Mouse (Mus musculus) midbrain, embryonic 16.5 days (tissue): ENCODE results near the gene Aco1. TPM values are rescaled to one million over a fixed set of nuclear protein-coding genes. Genes with fewer than 3 reads are reported as not detected.

Experiments used
- ATAC-seq: fragments of 200-750 bp; cut with Nextera tagmentation; 2 replicates; pipeline ENCODE4 v1.8.0; 2017; ENCODE audit warnings: moderate TSS enrichment
- H3K27ac ChIP-seq: fragments of 300-500 bp; sonication (generic); 2 replicates; pipeline ENCODE4 v1.5.1; 2014; ENCODE audit warnings: mild to moderate bottlenecking, low read length, mixed read lengths
- H3K27me3 ChIP-seq: fragments of 300-500 bp; sonication (generic); 2 replicates; pipeline ENCODE4 v1.6.1; 2014; ENCODE audit warnings: low read depth, low read length, mixed read lengths; ENCODE audit not compliant: control insufficient read depth, insufficient read depth
- H3K36me3 ChIP-seq: fragments of 300-500 bp; sonication (generic); 2 replicates; pipeline ENCODE4 v1.6.1; 2014; ENCODE audit warnings: mild to moderate bottlenecking, low read length, moderate library complexity, mixed read lengths; ENCODE audit not compliant: control insufficient read depth, insufficient read depth
- H3K4me1 ChIP-seq: fragments of 300-500 bp; sonication (generic); 2 replicates; pipeline ENCODE4 v1.6.1; 2014; ENCODE audit warnings: mild to moderate bottlenecking, low read length, mixed read lengths; ENCODE audit not compliant: control insufficient read depth, insufficient read depth
- H3K4me2 ChIP-seq: fragments of 300-500 bp; sonication (generic); 2 replicates; pipeline ENCODE4 v1.6.1; 2014; ENCODE audit warnings: mild to moderate bottlenecking, low read length, mixed read lengths
- H3K4me3 ChIP-seq: fragments of 300-500 bp; sonication (generic); 2 replicates; pipeline ENCODE4 v1.5.1; 2014; ENCODE audit warnings: low read depth, mild to moderate bottlenecking, low read length, moderate library complexity, mixed read lengths
- H3K9ac ChIP-seq: fragments of 300-500 bp; sonication (generic); 2 replicates; pipeline ENCODE4 v1.6.1; 2014; ENCODE audit warnings: low read depth, low read length, mixed read lengths
- H3K9me3 ChIP-seq: fragments of 300-500 bp; sonication (generic); replicated peaks from 2 replicates; pipeline ENCODE4 v1.6.1; 2014; ENCODE audit warnings: mild to moderate bottlenecking, low read length, mixed read lengths; ENCODE audit not compliant: control insufficient read depth, poor library complexity, severe bottlenecking
- WGBS: fragments of 180-500 bp; shearing (Covaris S2); extraction: QIAGEN DNeasy Blood & Tissue Kit; methylation state at CpG from one replicate; pipeline ENCODE4 v1.1.7; 2014; 5-methylcytosine and 5-hydroxymethylcytosine counted together
- polyA plus RNA-seq: library from polyadenylated mRNA; unstranded; fragments of >200 nt; fragmentation: Nextera tagmentation; extraction: Ambion mirVana; gene quantifications from 2 replicates; pipeline ENCODE4 v1.2.1, GENCODE M21; 2015

The Aco1 gene
- polyA plus RNA-seq, 1 experiment from 2014 or later: 46.0 TPM

DNA sequence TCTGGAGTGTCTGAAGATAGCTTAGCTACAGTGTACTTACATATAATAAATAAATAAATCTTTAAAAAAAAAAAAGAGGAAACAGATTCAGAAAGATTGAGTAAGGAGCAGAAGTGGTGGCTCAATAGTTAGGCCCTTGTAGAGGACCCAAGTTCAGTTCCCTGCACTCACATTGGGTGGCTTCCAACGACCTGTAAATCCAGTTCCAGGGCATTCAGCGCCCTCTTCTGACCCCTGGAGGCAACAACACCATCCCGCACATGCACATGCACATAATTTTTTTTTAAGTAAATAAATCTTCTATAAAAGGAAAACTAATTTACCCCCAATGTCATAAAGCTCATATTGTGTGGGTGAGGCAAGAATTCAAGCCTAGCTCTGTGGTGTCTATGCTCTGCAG lies 75.0 kb downstream of the Aco1 start:
- no peak overlapping the region for H3K4me2 ChIP-seq
- H3K4me3 ChIP-seq: no peak overlapping the region
- H3K27me3 ChIP-seq: no peaks in the 10 kb centered on the region
- no peak overlapping the region for H3K27ac ChIP-seq
- no peak overlapping the region for H3K9ac ChIP-seq
- H3K4me1 ChIP-seq: no peaks in the 10 kb centered on the region
- no peaks in the 10 kb centered on the region for H3K36me3 ChIP-seq
- H3K9me3 ChIP-seq: no peaks in the 10 kb centered on the region
- WGBS: 62% methylated on average over 3 of the region's 3 CpGs
- no peak for ATAC-seq

DNA sequence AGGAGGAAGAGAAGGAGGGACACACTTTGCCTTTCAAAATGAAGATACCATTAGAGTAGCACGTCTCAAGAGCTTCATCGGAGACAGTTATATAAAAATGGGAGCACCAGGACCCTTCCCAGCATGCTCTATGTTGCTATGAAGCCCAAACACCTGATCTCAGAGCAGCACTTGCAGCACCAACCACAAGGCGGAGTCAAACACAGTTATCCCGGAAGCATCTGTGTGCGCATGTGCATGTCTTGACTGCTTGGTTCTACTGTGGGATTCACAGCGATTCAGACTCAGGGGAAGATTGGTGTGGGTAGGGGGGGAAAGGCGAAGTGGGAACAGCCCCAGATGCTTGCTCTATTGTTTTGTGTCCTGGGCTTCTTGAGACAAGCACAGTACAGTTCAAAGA lies 75.5 kb downstream of the Aco1 start:
- no peaks in the 10 kb centered on the region for H3K27me3 ChIP-seq
- no peaks in the 10 kb centered on the region for H3K9me3 ChIP-seq
- H3K4me2 ChIP-seq: no peak overlapping the region
- WGBS: 80% methylated on average over 7 of the region's 7 CpGs
- ATAC-seq: no peak
- H3K4me1 ChIP-seq: no peaks in the 10 kb centered on the region
- no peaks in the 10 kb centered on the region for H3K36me3 ChIP-seq
- H3K27ac ChIP-seq: no peak overlapping the region
- H3K4me3 ChIP-seq: no peak overlapping the region
- H3K9ac ChIP-seq: no peak overlapping the region

GRCm38 (mm10) chr4:40220437-40220836 lies 77.6 kb downstream of the Aco1 start:
- Histone ChIP-seq H3K4me2 (peak overlapping the region; percentile 23), H3K36me3 (no peaks in the 10 kb centered on the region), H3K27ac (no peak overlapping the region), H3K4me1 (no peaks in the 10 kb centered on the region), H3K9ac (0 out of 2 replicates have a peak overlapping the region, but pooled peaks have one; percentile 0), H3K9me3 (no peaks in the 10 kb centered on the region), H3K4me3 (no peak overlapping the region), H3K27me3 (no peaks in the 10 kb centered on the region)
- WGBS: 18% methylated on average over 12 of the region's 12 CpGs
- ATAC-seq: no peak

- no peak overlapping the region for H3K9ac ChIP-seq
- no peak overlapping the region for H3K27ac ChIP-seq
- H3K4me3 ChIP-seq: no peak overlapping the region
- H3K36me3 ChIP-seq: no peaks in the 10 kb centered on the region
- no peaks in the 10 kb centered on the region for H3K9me3 ChIP-seq
- WGBS: 46% methylated on average over 13 of the region's 14 CpGs
- H3K4me1 ChIP-seq: no peaks in the 10 kb centered on the region
- peak overlapping the region; percentile 23 for H3K4me2 ChIP-seq
- H3K27me3 ChIP-seq: no peaks in the 10 kb centered on the region
- no peak for ATAC-seq
Observed at GRCm38 (mm10) chr4:40221004-40221760, 78.3 kb downstream of the Aco1 start.

DNA sequence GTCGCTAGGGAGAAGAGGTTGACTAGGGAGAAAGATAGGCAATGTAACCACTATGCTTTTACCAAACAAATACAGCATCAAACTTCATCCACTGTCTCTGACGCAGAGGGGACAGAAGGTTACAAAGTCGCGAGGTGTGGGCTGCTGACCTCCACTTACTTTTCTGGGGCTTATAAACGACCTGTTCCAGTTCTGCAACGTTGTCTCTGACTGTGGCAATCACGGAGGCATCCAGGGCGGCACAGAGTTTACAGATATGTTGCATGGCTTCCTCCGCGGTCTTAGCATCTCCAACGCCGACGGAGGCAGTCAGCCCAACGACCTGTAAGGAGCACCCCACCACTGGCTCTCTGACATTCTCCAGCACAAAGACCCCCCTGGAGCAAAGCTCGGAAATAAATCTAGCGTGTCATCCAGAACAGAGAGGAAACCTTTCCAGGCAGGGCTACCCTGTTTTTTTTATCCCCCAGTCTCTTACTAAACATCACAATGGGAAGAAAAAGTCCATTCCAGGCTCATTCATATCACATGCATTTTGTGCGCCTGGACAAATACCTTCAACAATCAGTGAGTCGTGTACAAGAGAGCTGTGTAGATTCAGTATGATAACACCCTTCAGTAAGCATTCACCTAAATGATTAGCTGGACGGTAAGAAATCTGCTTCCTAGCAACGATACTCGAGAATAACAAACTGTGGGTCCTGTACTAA lies 79.2 kb downstream of the Aco1 start:
- Histone ChIP-seq H3K4me1 (no peaks in the 10 kb centered on the region), H3K9ac (no peak overlapping the region), H3K27me3 (no peaks in the 10 kb centered on the region), H3K4me2 (no peak overlapping the region), H3K4me3 (no peak overlapping the region), H3K27ac (no peak overlapping the region), H3K36me3 (no peaks in the 10 kb centered on the region), H3K9me3 (no peaks in the 10 kb centered on the region)
- ATAC-seq: no peak
- 36% methylated on average over 21 of the region's 21 CpGs for WGBS

GRCm38 (mm10) chr4:40226095-40226494 lies 83.2 kb downstream of the Aco1 start:
- Histone ChIP-seq H3K27ac (no peak overlapping the region), H3K36me3 (no peaks in the 10 kb centered on the region)
- ATAC-seq: no peak

GRCm38 (mm10) chr4:40227131-40227530 lies 84.2 kb downstream of the Aco1 start:
- Histone ChIP-seq H3K9ac (no peak overlapping the region), H3K27me3 (no peaks in the 10 kb centered on the region), H3K36me3 (no peaks in the 10 kb centered on the region), H3K9me3 (no peaks in the 10 kb centered on the region), H3K4me2 (no peak overlapping the region), H3K4me1 (no peaks in the 10 kb centered on the region), H3K27ac (no peak overlapping the region), H3K4me3 (no peak overlapping the region)
- 94% methylated on average over 11 of the region's 11 CpGs for WGBS
- no peak for ATAC-seq

More at GRCm38 (mm10) chr4:40226095-40226494, 83.2 kb downstream of the Aco1 start:
- H3K9me3 ChIP-seq: no peaks in the 10 kb centered on the region
- H3K4me3 ChIP-seq: no peak overlapping the region
- 74% methylated on average over 5 of the region's 5 CpGs for WGBS
- no peak overlapping the region for H3K4me2 ChIP-seq
- H3K27me3 ChIP-seq: no peaks in the 10 kb centered on the region
- H3K9ac ChIP-seq: no peak overlapping the region
- no peaks in the 10 kb centered on the region for H3K4me1 ChIP-seq

DNA sequence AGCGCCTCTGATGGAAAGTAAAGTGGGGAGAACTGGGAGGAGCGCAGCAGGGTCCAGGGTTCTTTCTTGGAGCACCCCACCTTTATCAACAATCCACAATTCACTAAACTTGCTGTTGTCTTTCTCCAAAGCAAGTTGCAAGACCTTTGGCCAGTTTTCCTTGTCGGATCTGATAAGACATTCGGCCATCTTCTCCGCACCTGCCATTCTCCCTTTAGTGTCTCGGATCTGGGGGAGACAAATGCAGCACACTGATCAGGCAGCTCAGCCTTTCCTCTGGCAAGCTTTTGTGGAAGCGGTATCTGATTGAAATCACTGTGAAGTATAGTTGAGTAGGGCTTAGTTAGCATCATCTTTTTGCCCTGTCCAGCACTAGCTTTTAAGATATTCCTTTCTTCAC lies 85.0 kb downstream of the Aco1 start:
- no peak for ATAC-seq
- Histone ChIP-seq H3K27me3 (no peaks in the 10 kb centered on the region), H3K36me3 (no peaks in the 10 kb centered on the region), H3K4me1 (no peaks in the 10 kb centered on the region), H3K9ac (no peak overlapping the region), H3K4me3 (no peak overlapping the region), H3K4me2 (no peak overlapping the region), H3K27ac (no peak overlapping the region), H3K9me3 (no peaks in the 10 kb centered on the region)
- 92% methylated on average over 7 of the region's 7 CpGs for WGBS

- Histone ChIP-seq H3K27me3 (no peaks in the 10 kb centered on the region), H3K4me3 (no peak overlapping the region), H3K4me1 (no peaks in the 10 kb centered on the region), H3K36me3 (no peaks in the 10 kb centered on the region), H3K9ac (no peak overlapping the region), H3K27ac (no peak overlapping the region), H3K9me3 (no peaks in the 10 kb centered on the region), H3K4me2 (no peak overlapping the region)
- 95% methylated on average over 6 of the region's 6 CpGs for WGBS
- no peak for ATAC-seq
Observed at GRCm38 (mm10) chr4:40229723-40230122, 86.8 kb downstream of the Aco1 start.
